Mouse (Mus musculus): ENCODE data around the gene Map2k4.

DNA sequence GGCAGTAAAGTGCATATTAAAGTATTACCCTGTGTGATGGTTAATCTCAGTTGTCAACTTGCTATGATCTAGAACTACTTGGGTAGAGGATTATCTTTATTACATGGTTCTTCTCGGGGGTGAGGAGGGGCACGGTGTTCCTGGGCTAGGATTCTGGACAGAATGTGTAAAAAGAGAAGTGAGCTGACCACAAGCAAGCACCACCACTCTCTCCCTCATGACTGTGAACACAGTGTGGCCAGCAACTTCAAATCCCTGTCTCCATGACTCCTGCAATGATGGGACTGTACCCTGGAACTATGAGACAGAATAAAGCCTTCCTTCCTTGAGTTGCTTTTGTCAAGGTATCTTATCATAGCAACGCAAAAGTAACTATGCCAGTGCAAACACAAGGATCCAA, 6.5 kb downstream of the Map2k4 start:
- TF ChIP-seq CTCF (IDR thresholded peaks at IDR 0.05; ENCODE audit: borderline replicate concordance, control insufficient read depth, extremely low read depth, insufficient read depth, low read length, poor library complexity) (no peak), POLR2A (IDR thresholded peaks at IDR 0.05; ENCODE audit: control insufficient read depth, extremely low read depth, insufficient read depth, low read length, poor library complexity) (no peak)

Measured in thymus, adult 2 months (tissue).